Mouse (Mus musculus): ENCODE measurements around the gene Mob3b. TPM values are rescaled to one million over a fixed set of nuclear protein-coding genes. Genes with fewer than 3 reads are reported as not detected.

Mob3b gene
- polyA plus RNA-seq, 1 experiment: 0.12 TPM

DNA sequence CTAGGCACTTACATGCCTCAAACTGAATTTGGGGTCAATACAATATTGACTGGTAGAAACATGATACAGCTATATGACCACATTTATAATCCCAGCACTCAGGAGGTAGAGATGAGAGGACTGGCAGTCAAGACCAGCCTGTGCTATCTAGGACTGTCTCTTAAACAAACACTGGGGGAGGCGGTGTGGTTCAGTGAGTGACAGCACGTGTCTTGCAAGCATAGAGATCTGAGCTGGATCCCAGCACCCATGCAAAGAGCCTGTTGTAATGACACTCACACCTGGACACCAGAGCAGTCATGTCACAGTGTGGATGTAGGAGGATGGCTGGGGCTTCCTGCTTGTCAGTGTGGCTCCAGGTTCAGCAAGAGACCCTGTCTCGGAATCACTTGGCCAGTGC is 124.5 kb downstream of the Mob3b start:
- H3K4me2 ChIP-seq (ENCODE audit: low read depth): no peak overlapping the region
- H3K36me3 ChIP-seq (ENCODE audit: control insufficient read depth, insufficient read depth): no peaks in the 10 kb centered on the region
- H3K27me3 ChIP-seq (ENCODE audit: control insufficient read depth, insufficient read depth, insufficient read length): no peaks in the 10 kb centered on the region
- H3K4me3 ChIP-seq: no peak overlapping the region
- no peak for TF ChIP-seq POLR2A (IDR thresholded peaks at IDR 0.05; ENCODE audit: insufficient read length, low read depth)
- TF ChIP-seq USF1 (IDR thresholded peaks at IDR 0.05; ENCODE audit: low read depth): no peak
- TF ChIP-seq MYOG (IDR thresholded peaks at IDR 0.05; ENCODE audit: control insufficient read depth in 1 of 3, insufficient read depth in 1 of 3, insufficient read length in 2 of 3, low read depth in 2 of 3): no peak
- H3K79me2 ChIP-seq (ENCODE audit: control insufficient read depth, insufficient read depth): no peaks in the 10 kb centered on the region
- no peak overlapping the region for H3ac ChIP-seq (ENCODE audit: control insufficient read depth, insufficient read length)

GRCm38 (mm10) chr4:35031623-35032022 is 125.7 kb downstream of the Mob3b start:
- Histone ChIP-seq H3ac (ENCODE audit: control insufficient read depth, insufficient read length) (no peak overlapping the region), H3K4me2 (ENCODE audit: low read depth) (no peak overlapping the region), H3K27me3 (ENCODE audit: control insufficient read depth, insufficient read depth, insufficient read length) (no peaks in the 10 kb centered on the region), H3K36me3 (ENCODE audit: control insufficient read depth, insufficient read depth) (no peaks in the 10 kb centered on the region), H3K4me3 (no peak overlapping the region), H3K79me2 (ENCODE audit: control insufficient read depth, insufficient read depth) (no peaks in the 10 kb centered on the region)
- TF ChIP-seq TCF12 (IDR thresholded peaks at IDR 0.05; ENCODE audit: insufficient read depth, poor library complexity, severe bottlenecking) (no peak), CEBPB (IDR thresholded peaks at IDR 0.05; ENCODE audit: insufficient read depth, poor library complexity, severe bottlenecking) (no peak), MAX (IDR thresholded peaks at IDR 0.05; ENCODE audit: low read depth) (no peak), MYOD1 (IDR thresholded peaks at IDR 0.05; ENCODE audit: control insufficient read depth in 1 of 3, insufficient read length in 2 of 3, low read depth in 2 of 3) (no peak), POLR2AphosphoS2 (IDR thresholded peaks at IDR 0.05; ENCODE audit: insufficient read length, low read depth) (no peak)

DNA sequence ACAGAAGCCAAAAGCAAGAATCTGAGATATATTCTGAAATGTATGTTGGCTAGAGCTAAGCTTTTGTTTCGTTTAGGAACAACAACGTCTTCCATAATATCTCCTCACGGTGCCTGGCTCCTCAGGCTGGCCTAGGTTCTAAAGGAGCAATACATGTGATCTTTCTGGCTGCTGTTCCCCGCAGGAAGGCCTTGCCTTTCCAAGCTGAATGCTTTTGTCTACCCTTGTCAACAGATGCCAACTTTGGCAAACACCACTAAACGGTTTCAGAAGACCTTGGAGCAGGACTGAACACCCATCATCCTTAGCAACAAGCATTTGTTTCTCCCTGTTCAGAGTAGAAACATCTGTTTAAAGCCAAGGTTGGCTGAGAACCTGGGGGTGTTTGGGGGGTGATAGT is 126.1 kb downstream of the Mob3b start:
- Histone ChIP-seq H3ac (ENCODE audit: control insufficient read depth, insufficient read length) (no peak overlapping the region), H3K4me2 (ENCODE audit: low read depth) (no peak overlapping the region), H3K4me3 (no peak overlapping the region), H3K79me2 (ENCODE audit: control insufficient read depth, insufficient read depth) (no peaks in the 10 kb centered on the region), H3K27me3 (ENCODE audit: control insufficient read depth, insufficient read depth, insufficient read length) (no peaks in the 10 kb centered on the region), H3K36me3 (ENCODE audit: control insufficient read depth, insufficient read depth) (no peaks in the 10 kb centered on the region)
- no peak for TF ChIP-seq SRF (IDR thresholded peaks at IDR 0.05; ENCODE audit: control insufficient read depth, insufficient read length, low read depth)
- TF ChIP-seq POLR2A (IDR thresholded peaks at IDR 0.05; ENCODE audit: insufficient read length, low read depth): no peak
- TF ChIP-seq CEBPB (IDR thresholded peaks at IDR 0.05; ENCODE audit: insufficient read depth, poor library complexity, severe bottlenecking): no peak
- no peak for TF ChIP-seq MYOG (IDR thresholded peaks at IDR 0.05; ENCODE audit: control insufficient read depth in 1 of 3, insufficient read depth in 1 of 3, insufficient read length in 2 of 3, low read depth in 2 of 3)
- no peak for TF ChIP-seq TCF12 (IDR thresholded peaks at IDR 0.05; ENCODE audit: insufficient read depth, poor library complexity, severe bottlenecking)
- no peak for TF ChIP-seq USF1 (IDR thresholded peaks at IDR 0.05; ENCODE audit: low read depth)
- no peak for TF ChIP-seq POLR2AphosphoS2 (IDR thresholded peaks at IDR 0.05; ENCODE audit: insufficient read length, low read depth)
- TF ChIP-seq E2F4 (IDR thresholded peaks at IDR 0.05; ENCODE audit: insufficient read depth): no peak
- TF ChIP-seq TCF3 (IDR thresholded peaks at IDR 0.05; ENCODE audit: insufficient read length, low read depth): no peak
- no peak for TF ChIP-seq REST (IDR thresholded peaks at IDR 0.05; ENCODE audit: insufficient read depth, insufficient read length)
- TF ChIP-seq MYOD1 (IDR thresholded peaks at IDR 0.05; ENCODE audit: control insufficient read depth in 1 of 3, insufficient read length in 2 of 3, low read depth in 2 of 3): no peak
- TF ChIP-seq MAX (IDR thresholded peaks at IDR 0.05; ENCODE audit: low read depth): no peak

GRCm38 (mm10) chr4:35018416-35018815 is 138.9 kb downstream of the Mob3b start:
- H3K79me2 ChIP-seq (ENCODE audit: control insufficient read depth, insufficient read depth): no peaks in the 10 kb centered on the region
- H3K27me3 ChIP-seq (ENCODE audit: control insufficient read depth, insufficient read depth, insufficient read length): no peaks in the 10 kb centered on the region
- H3K4me3 ChIP-seq: no peak overlapping the region
- no peak for TF ChIP-seq MYOD1 (IDR thresholded peaks at IDR 0.05; ENCODE audit: control insufficient read depth in 1 of 3, insufficient read length in 2 of 3, low read depth in 2 of 3)
- no peak for TF ChIP-seq POLR2AphosphoS2 (IDR thresholded peaks at IDR 0.05; ENCODE audit: insufficient read length, low read depth)
- TF ChIP-seq REST (IDR thresholded peaks at IDR 0.05; ENCODE audit: insufficient read depth, insufficient read length): no peak
- no peak for TF ChIP-seq TCF12 (IDR thresholded peaks at IDR 0.05; ENCODE audit: insufficient read depth, poor library complexity, severe bottlenecking)
- no peak for TF ChIP-seq TCF3 (IDR thresholded peaks at IDR 0.05; ENCODE audit: insufficient read length, low read depth)
- no peak for TF ChIP-seq MYOG (IDR thresholded peaks at IDR 0.05; ENCODE audit: control insufficient read depth in 1 of 3, insufficient read depth in 1 of 3, insufficient read length in 2 of 3, low read depth in 2 of 3)
- TF ChIP-seq E2F4 (IDR thresholded peaks at IDR 0.05; ENCODE audit: insufficient read depth): no peak
- no peak for TF ChIP-seq SRF (IDR thresholded peaks at IDR 0.05; ENCODE audit: control insufficient read depth, insufficient read length, low read depth)
- TF ChIP-seq CEBPB (IDR thresholded peaks at IDR 0.05; ENCODE audit: insufficient read depth, poor library complexity, severe bottlenecking): no peak
- no peak for TF ChIP-seq POLR2A (IDR thresholded peaks at IDR 0.05; ENCODE audit: insufficient read length, low read depth)
- no peak for TF ChIP-seq MAX (IDR thresholded peaks at IDR 0.05; ENCODE audit: low read depth)
- no peak for TF ChIP-seq USF1 (IDR thresholded peaks at IDR 0.05; ENCODE audit: low read depth)
- H3K36me3 ChIP-seq (ENCODE audit: control insufficient read depth, insufficient read depth): no peaks in the 10 kb centered on the region
- no peak overlapping the region for H3ac ChIP-seq (ENCODE audit: control insufficient read depth, insufficient read length)
- no peak overlapping the region for H3K4me2 ChIP-seq (ENCODE audit: low read depth)

DNA sequence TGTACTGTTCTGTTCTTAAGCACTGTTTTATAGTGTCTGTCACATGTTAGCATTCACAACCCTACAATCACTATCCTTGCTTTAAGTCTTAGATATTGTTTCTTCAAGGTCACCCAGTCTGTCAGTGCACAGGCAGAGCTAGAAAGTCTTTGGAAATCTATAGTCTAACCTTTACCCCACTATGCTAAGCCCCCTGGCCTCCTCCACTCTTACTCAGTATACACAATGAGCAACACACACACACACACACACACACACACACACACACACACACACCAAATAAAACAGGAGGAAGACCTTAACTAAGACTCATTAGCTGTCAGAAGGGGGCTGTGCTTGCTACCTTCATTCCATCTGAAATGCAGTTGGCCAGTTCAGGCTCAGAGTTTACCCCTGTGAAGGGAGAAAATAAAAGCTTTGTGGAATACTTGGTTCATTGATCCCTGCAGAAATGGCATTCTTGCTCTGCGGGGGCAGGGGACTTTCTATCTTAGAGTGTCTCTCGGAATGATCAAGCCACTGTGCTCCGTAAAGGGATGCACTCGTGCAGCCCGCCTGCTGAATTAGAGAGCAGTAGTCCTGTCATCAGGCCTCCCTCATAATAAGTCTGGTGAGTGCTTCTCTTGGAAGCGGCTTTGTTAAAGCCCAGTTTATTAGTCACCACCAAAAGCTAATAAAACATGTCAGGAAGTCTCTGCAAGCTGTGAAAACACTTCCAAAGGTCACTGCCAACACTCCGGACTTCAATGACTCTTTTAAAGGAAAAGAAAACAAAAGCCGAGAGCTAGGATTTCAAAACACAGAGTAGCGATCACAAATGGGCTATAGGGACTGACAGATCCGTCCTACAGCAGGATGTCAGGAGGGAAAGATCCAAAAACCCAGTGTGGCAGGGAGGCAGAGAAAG is 144.6 kb downstream of the Mob3b start:
- no peak overlapping the region for H3K4me3 ChIP-seq
- no peak overlapping the region for H3K4me2 ChIP-seq (ENCODE audit: low read depth)
- no peak overlapping the region for H3ac ChIP-seq (ENCODE audit: control insufficient read depth, insufficient read length)
- no peak for TF ChIP-seq CEBPB (IDR thresholded peaks at IDR 0.05; ENCODE audit: insufficient read depth, poor library complexity, severe bottlenecking)
- TF ChIP-seq SRF (IDR thresholded peaks at IDR 0.05; ENCODE audit: control insufficient read depth, insufficient read length, low read depth): no peak
- TF ChIP-seq REST (IDR thresholded peaks at IDR 0.05; ENCODE audit: insufficient read depth, insufficient read length): no peak
- no peak for TF ChIP-seq TCF3 (IDR thresholded peaks at IDR 0.05; ENCODE audit: insufficient read length, low read depth)
- TF ChIP-seq POLR2A (IDR thresholded peaks at IDR 0.05; ENCODE audit: insufficient read length, low read depth): no peak
- no peak for TF ChIP-seq MYOG (IDR thresholded peaks at IDR 0.05; ENCODE audit: control insufficient read depth in 1 of 3, insufficient read depth in 1 of 3, insufficient read length in 2 of 3, low read depth in 2 of 3)
- TF ChIP-seq MYOD1 (IDR thresholded peaks at IDR 0.05; ENCODE audit: control insufficient read depth in 1 of 3, insufficient read length in 2 of 3, low read depth in 2 of 3): no peak
- no peak for TF ChIP-seq USF1 (IDR thresholded peaks at IDR 0.05; ENCODE audit: low read depth)
- TF ChIP-seq E2F4 (IDR thresholded peaks at IDR 0.05; ENCODE audit: insufficient read depth): no peak
- no peak for TF ChIP-seq MAX (IDR thresholded peaks at IDR 0.05; ENCODE audit: low read depth)
- TF ChIP-seq TCF12 (IDR thresholded peaks at IDR 0.05; ENCODE audit: insufficient read depth, poor library complexity, severe bottlenecking): no peak
- TF ChIP-seq POLR2AphosphoS2 (IDR thresholded peaks at IDR 0.05; ENCODE audit: insufficient read length, low read depth): no peak
- no peaks in the 10 kb centered on the region for H3K27me3 ChIP-seq (ENCODE audit: control insufficient read depth, insufficient read depth, insufficient read length)
- H3K79me2 ChIP-seq (ENCODE audit: control insufficient read depth, insufficient read depth): no peaks in the 10 kb centered on the region
- H3K36me3 ChIP-seq (ENCODE audit: control insufficient read depth, insufficient read depth): no peaks in the 10 kb centered on the region

Measured in myocyte (in vitro differentiated cells).